Mouse (Mus musculus) urinary bladder, adult 18-20 months (tissue): Measurements from ENCODE around the gene Rnase12.
"Not testable (repeated sequence)": the region's sequence is repeated elsewhere in the genome, so short reads cannot be mapped to it uniquely, and the experiment has no call there.

ENCODE experiments used
- DNase-seq, 2 experiments: peaks; one replicate each; pipeline ENCODE4 v3.0.0; 2022; ENCODE audit warnings: low spot score in 2 of 2, mixed read lengths in 2 of 2

Gene Rnase12

GRCm38 (mm10) chr14:51017256-51017655 is 40.2 kb downstream of the Rnase12 start:
- DNase-seq, result no peak

GRCm38 (mm10) chr14:51015780-51016179 is 41.7 kb downstream of the Rnase12 start:
- DNase-seq, result no peak

DNA sequence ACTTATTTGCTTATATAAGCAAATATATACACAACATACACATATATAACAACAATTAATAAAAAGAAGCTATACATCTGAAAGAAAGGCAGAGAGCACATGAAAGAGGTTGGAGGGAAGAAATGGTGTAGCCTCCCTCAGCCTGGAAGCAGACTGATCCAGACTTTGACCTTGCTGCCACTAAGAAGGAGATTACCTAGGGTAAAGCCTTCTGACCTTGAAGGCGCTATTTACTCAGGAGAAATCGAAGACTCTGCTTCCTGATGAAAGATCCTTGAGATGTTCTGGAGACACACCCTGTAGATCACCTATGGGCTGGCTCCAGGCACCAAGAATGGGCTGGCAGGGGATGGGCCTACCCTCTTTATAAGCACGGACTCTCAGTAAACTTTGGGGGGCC is 42.7 kb downstream of the Rnase12 start:
- not testable (repeated sequence) for DNase-seq

GRCm38 (mm10) chr14:51009572-51009971 is 47.9 kb downstream of the Rnase12 start:
- DNase-seq, result no peak

DNA sequence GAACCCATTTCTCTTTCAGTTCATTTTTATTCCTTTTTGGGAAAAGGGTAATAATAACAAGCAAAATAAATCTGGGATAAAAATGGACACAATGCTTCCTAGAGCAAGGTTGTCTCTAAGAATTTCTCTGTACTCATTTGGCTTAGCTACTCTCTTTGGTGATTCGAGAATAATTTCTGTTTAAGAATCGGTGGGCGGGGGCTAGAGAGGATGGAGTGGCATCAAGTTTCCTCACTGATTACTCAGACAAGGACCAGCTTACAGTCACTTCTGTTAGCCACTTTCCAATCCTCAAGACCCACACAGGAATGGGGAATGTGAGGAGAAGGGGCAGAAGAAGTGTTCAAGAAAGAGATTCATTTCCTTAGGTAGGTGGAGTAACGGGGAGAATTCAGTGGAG is 48.7 kb downstream of the Rnase12 start:
- DNase-seq, result no peak

GRCm38 (mm10) chr14:51007914-51008713 is 49.3 kb downstream of the Rnase12 start:
- DNase-seq, result peak; percentile 7 to 29

DNA sequence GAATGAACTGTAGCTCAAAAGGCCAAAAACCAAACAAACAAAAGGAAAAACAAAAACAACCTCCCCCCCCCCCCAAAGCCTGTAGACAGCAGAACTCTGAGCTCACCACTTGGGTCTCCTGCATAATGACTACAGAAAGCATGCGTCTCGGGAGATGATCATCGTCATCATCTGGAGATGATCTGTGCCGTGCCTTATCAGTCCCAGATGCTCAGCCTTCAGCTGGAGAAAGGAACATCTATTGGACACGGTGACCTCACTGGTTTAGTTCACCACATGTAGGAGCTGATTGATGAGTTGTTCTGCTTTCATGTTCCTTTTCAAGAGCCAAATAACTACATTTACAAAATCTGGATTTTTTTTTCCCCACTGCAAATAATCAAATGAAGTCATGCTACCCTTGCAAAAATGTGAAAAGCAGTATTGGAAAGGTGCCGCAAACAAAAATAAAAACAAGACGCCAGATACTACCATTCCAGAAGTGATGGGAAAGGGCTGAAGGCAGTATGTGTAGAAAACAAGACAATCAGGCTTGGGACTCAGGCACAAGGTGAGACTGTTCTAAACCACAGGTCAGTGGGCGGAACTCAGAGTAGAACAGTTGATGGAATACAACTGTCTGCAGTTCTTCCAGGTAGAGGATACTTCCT is 50.2 kb downstream of the Rnase12 start, which contains the start of gene Rnase10:
Gene Rnase10 (plus strand): TSS at position 600 of the 650 bp plus-strand sequence.
- DNase-seq, result no peak
